In genomic region chr5:33900701-33901263, GRCm38 (mm10) we compare ENCODE assay signal across 24 mouse cellular contexts. TPM values are rescaled to one million over a fixed set of nuclear protein-coding genes. Genes with fewer than 3 reads are reported as not detected.
DNase-seq lines count a peak whose midpoint lies in the region; ATAC-seq and TF ChIP-seq lines count a peak whose summit lies in the region.
"Had no signal": no experiment of that assay in that cellular context is flagged by ENCODE, and none has a peak within 500 bp of the region (broad histone marks: within the 10 kb centered on the region; RNA-seq: fewer than 3 reads in every experiment).

No protein-coding gene starts in this region.

- H3K4me3 ChIP-seq in heart, embryonic 12.5 days: no peak overlapping the region
- no peak overlapping the region for H3K4me3 ChIP-seq in intestine, embryonic 14.5 days (ENCODE audit: low read depth, low read length)
- no peak overlapping the region for H3K4me3 ChIP-seq in intestine, embryonic 15.5 days (replicated peaks)
- H3K4me3 ChIP-seq in myocyte: no peak overlapping the region
- H3K4me3 ChIP-seq: forebrain, embryonic 10.5 days; forebrain, embryonic 15.5 days; gastrocnemius, adult 2 months; hindbrain, embryonic 10.5 days; hindbrain, embryonic 15.5 days had no signal

- H3ac ChIP-seq in myocyte (ENCODE audit: control insufficient read depth, insufficient read length): no peak overlapping the region

- WGBS in heart, embryonic 12.5 days: 94% methylated on average over 9 of the region's 9 CpGs
- WGBS in intestine, embryonic 14.5 days: 94% methylated on average over 9 of the region's 9 CpGs
- WGBS in intestine, embryonic 15.5 days: 97% methylated on average over 9 of the region's 9 CpGs

- peak; percentile 21 for TF ChIP-seq POLR2A in myocyte (IDR thresholded peaks at IDR 0.05; ENCODE audit: insufficient read length, low read depth)

- H3K36me3 ChIP-seq in heart, embryonic 12.5 days: peaks cover 75% of the 10 kb centered on the region
- H3K36me3 ChIP-seq in intestine, embryonic 14.5 days (ENCODE audit: control insufficient read depth, insufficient read depth, low read length): peaks cover 76% of the 10 kb centered on the region
- H3K36me3 ChIP-seq in intestine, embryonic 15.5 days: peaks cover 60% of the 10 kb centered on the region
- peaks cover 34% of the 10 kb centered on the region for H3K36me3 ChIP-seq in myocyte (ENCODE audit: control insufficient read depth, insufficient read depth)

- no peaks in the 10 kb centered on the region for H3K4me1 ChIP-seq in heart, embryonic 12.5 days (replicated peaks)
- H3K4me1 ChIP-seq in intestine, embryonic 14.5 days (replicated peaks; ENCODE audit: control insufficient read depth, insufficient read depth, low read length): no peaks in the 10 kb centered on the region
- no peaks in the 10 kb centered on the region for H3K4me1 ChIP-seq in intestine, embryonic 15.5 days (replicated peaks)
- H3K4me1 ChIP-seq: forebrain, embryonic 10.5 days; forebrain, embryonic 15.5 days; hindbrain, embryonic 10.5 days; hindbrain, embryonic 15.5 days had no signal

- H3K9ac ChIP-seq in heart, embryonic 12.5 days: no peak overlapping the region
- H3K9ac ChIP-seq in intestine, embryonic 14.5 days (ENCODE audit: low read length): no peak overlapping the region
- no peak overlapping the region for H3K9ac ChIP-seq in intestine, embryonic 15.5 days
- H3K9ac ChIP-seq: forebrain, embryonic 15.5 days; hindbrain, embryonic 15.5 days had no signal

- no peak for ATAC-seq in heart, embryonic 12.5 days (ENCODE audit: insufficient number of reproducible peaks, low FRiP score)
- ATAC-seq in intestine, embryonic 14.5 days (replicated peaks; ENCODE audit: low FRiP score, low TSS enrichment, low read depth): no peak
- ATAC-seq in intestine, embryonic 15.5 days: no peak
- ATAC-seq: activated CD4-positive, CD25-positive, alpha-beta regulatory T cell, adult 4 months; CD4-positive, CD25-positive, alpha-beta regulatory T cell, adult 4 months; forebrain, embryonic 15.5 days; intestine, embryonic 16.5 days had no signal

- H3K79me2 ChIP-seq in myocyte (ENCODE audit: control insufficient read depth, insufficient read depth): no peaks in the 10 kb centered on the region

- H3K27ac ChIP-seq in heart, embryonic 12.5 days (ENCODE audit: poor library complexity, severe bottlenecking): no peak overlapping the region
- H3K27ac ChIP-seq in intestine, embryonic 14.5 days (ENCODE audit: low read depth): no peak overlapping the region
- H3K27ac ChIP-seq in intestine, embryonic 15.5 days: no peak overlapping the region
- H3K27ac ChIP-seq: forebrain, embryonic 10.5 days; forebrain, embryonic 15.5 days; gastrocnemius, adult 2 months; hindbrain, embryonic 10.5 days; hindbrain, embryonic 15.5 days had no signal

- no peaks in the 10 kb centered on the region for H3K27me3 ChIP-seq in heart, embryonic 12.5 days (replicated peaks)
- no peaks in the 10 kb centered on the region for H3K27me3 ChIP-seq in intestine, embryonic 14.5 days (replicated peaks; ENCODE audit: control insufficient read depth, insufficient read depth, low read length)
- no peaks in the 10 kb centered on the region for H3K27me3 ChIP-seq in intestine, embryonic 15.5 days (replicated peaks)
- H3K27me3 ChIP-seq in myocyte (ENCODE audit: control insufficient read depth, insufficient read depth, insufficient read length): no peaks in the 10 kb centered on the region
- H3K27me3 ChIP-seq: forebrain, embryonic 15.5 days; hindbrain, embryonic 15.5 days had no signal

- H3K4me2 ChIP-seq in heart, embryonic 12.5 days: no peak overlapping the region
- no peak overlapping the region for H3K4me2 ChIP-seq in intestine, embryonic 14.5 days (ENCODE audit: low read length)
- no peak overlapping the region for H3K4me2 ChIP-seq in intestine, embryonic 15.5 days (replicated peaks)
- H3K4me2 ChIP-seq in myocyte (ENCODE audit: low read depth): no peak overlapping the region
- H3K4me2 ChIP-seq: forebrain, embryonic 15.5 days; hindbrain, embryonic 15.5 days had no signal

- DNase-seq in heart, adult 11 months: peak; percentile 73
- DNase-seq in intestine, embryonic 14.5 days (ENCODE audit: low spot score): peak; percentile 50
- DNase-seq in urinary bladder, postnatal 4 days (ENCODE audit: low spot score in 2 of 2): peak; percentile 13 to 44
- no peak for DNase-seq in urinary bladder, postnatal 25 days (ENCODE audit: low spot score)
- DNase-seq in cerebellum, adult 9-10 months: no peak
- DNase-seq: adrenal gland, adult 8-10 months; adrenal gland, postnatal 25 days; cerebellum, adult 11-12 months; cerebellum, adult 8-10 months; cerebellum, postnatal 14 days; gastrocnemius, adult 2 months; gastrocnemius, postnatal 14 days; heart, adult 18-20 months; heart, postnatal 36 days had no signal

- H3K9me3 ChIP-seq in heart, embryonic 12.5 days (replicated peaks): no peaks in the 10 kb centered on the region
- no peaks in the 10 kb centered on the region for H3K9me3 ChIP-seq in intestine, embryonic 14.5 days (ENCODE audit: control insufficient read depth, low read length)
- no peaks in the 10 kb centered on the region for H3K9me3 ChIP-seq in intestine, embryonic 15.5 days
- H3K9me3 ChIP-seq: forebrain, embryonic 10.5 days; forebrain, embryonic 15.5 days; hindbrain, embryonic 10.5 days; hindbrain, embryonic 15.5 days had no signal

TF ChIP-seq in myocyte, 11 proteins besides CTCF, POLR2A, EP300 and RAD21:
- TF ChIP-seq POLR2AphosphoS2 (IDR thresholded peaks at IDR 0.05; ENCODE audit: insufficient read length, low read depth) (peak; percentile 34), CEBPB (IDR thresholded peaks at IDR 0.05; ENCODE audit: insufficient read depth, poor library complexity, severe bottlenecking) (no peak), TCF12 (IDR thresholded peaks at IDR 0.05; ENCODE audit: insufficient read depth, poor library complexity, severe bottlenecking) (no peak)

RNA-seq across cellular contexts. Expression of gene Nelfa, which starts 35.4 kb away (rescaled TPM):
- polyA plus RNA-seq in heart, embryonic 12.5 days (2016; fragmentation: Nextera tagmentation; extraction: Ambion mirVana): 36.5 and 39.8 TPM in 2 replicates
- polyA plus RNA-seq in intestine, embryonic 14.5 days (2014; fragmentation: Nextera tagmentation; extraction: Ambion mirVana): 53.9 and 54.1 TPM in 2 replicates
- polyA plus RNA-seq in intestine, embryonic 15.5 days (2015; fragmentation: Nextera tagmentation; extraction: Ambion mirVana): 49.3 and 51.3 TPM in 2 replicates
- polyA plus RNA-seq in myocyte (2012; fragmentation: generic; extraction: Trizol): 17.1 TPM

Comparison
In these comparisons a context has a peak if more than half of its experiments do, and no peak if none do; other contexts are left out.
1. DNase-seq: peak in heart, adult 11 months (single experiment), intestine, embryonic 14.5 days (single experiment) and urinary bladder, postnatal 4 days (2 of 2); none in urinary bladder, postnatal 25 days (single experiment) and cerebellum, adult 9-10 months (single experiment).